Mouse (Mus musculus): ENCODE results near the gene Pvalb. TPM values are rescaled to one million over a fixed set of nuclear protein-coding genes. Genes with fewer than 3 reads are reported as not detected.

The Pvalb gene
- polyA plus RNA-seq, 1 experiment, result not detected

- TF ChIP-seq CTCF (IDR thresholded peaks at IDR 0.05; ENCODE audit: control insufficient read depth, insufficient read depth, insufficient replicate concordance, low read depth, low read length) (no peak), POLR2A (IDR thresholded peaks at IDR 0.05; ENCODE audit: control insufficient read depth, low read depth, low read length) (no peak)
- Histone ChIP-seq H3K27me3 (ENCODE audit: control insufficient read depth, insufficient read depth, low read length) (no peaks in the 10 kb centered on the region), H3K4me1 (ENCODE audit: control insufficient read depth, insufficient read depth, low read length) (no peaks in the 10 kb centered on the region)
Observed at GRCm38 (mm10) chr15:78157330-78157729, 48.9 kb downstream of the Pvalb start.

GRCm38 (mm10) chr15:78155421-78155820 is 50.8 kb downstream of the Pvalb start:
- no peaks in the 10 kb centered on the region for H3K4me1 ChIP-seq (ENCODE audit: control insufficient read depth, insufficient read depth, low read length)
- TF ChIP-seq POLR2A (IDR thresholded peaks at IDR 0.05; ENCODE audit: control insufficient read depth, low read depth, low read length) (no peak), CTCF (IDR thresholded peaks at IDR 0.05; ENCODE audit: control insufficient read depth, insufficient read depth, insufficient replicate concordance, low read depth, low read length) (no peak)
- H3K36me3 ChIP-seq (ENCODE audit: control insufficient read depth, insufficient read depth, low read length), result no peaks in the 10 kb centered on the region
- no peaks in the 10 kb centered on the region for H3K27me3 ChIP-seq (ENCODE audit: control insufficient read depth, insufficient read depth, low read length)
- no peak overlapping the region for H3K27ac ChIP-seq (ENCODE audit: control insufficient read depth, insufficient read depth, low read depth, low read length)
- H3K4me3 ChIP-seq (ENCODE audit: control insufficient read depth, low read depth, low read length), result no peak overlapping the region

More at GRCm38 (mm10) chr15:78157330-78157729, 48.9 kb downstream of the Pvalb start:
- no peak overlapping the region for H3K27ac ChIP-seq (ENCODE audit: control insufficient read depth, insufficient read depth, low read depth, low read length)
- no peak overlapping the region for H3K4me3 ChIP-seq (ENCODE audit: control insufficient read depth, low read depth, low read length)
- no peaks in the 10 kb centered on the region for H3K36me3 ChIP-seq (ENCODE audit: control insufficient read depth, insufficient read depth, low read length)

DNA sequence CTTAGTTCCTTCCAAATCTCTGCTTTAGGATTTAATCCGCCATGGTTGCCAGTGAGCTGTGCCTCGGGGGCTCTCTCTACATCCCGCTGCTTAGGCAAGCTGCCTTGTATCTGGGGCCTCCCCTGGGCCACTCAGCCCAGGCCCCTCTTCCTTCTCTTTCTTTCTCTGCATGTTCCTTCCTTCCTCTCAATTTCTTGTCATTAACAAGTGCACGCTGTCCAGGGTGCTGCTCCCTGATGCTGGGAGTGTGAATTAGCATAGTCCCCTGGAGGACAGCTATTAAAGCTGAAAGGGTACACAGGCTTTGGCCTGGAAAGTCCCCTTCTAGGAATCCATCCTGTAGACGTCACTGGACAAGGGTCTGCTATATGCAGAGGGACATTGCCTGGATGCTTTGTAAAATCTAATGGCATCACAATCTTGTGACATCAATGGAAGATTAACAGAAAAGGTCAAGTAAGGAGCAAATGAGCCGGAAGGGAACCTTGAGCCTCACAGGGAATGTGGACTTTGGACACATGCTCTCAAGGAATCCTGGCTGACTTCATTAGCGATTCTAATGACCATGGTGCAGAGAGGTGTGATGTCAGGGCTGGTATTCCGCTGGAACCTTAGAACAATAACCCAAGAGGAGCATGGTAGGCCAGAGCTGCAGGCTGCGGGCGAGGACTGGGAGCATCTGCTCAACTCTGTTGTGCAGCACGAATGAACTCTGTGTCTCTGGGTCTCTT is 53.0 kb downstream of the Pvalb start:
- H3K27me3 ChIP-seq (ENCODE audit: control insufficient read depth, insufficient read depth, low read length), result no peaks in the 10 kb centered on the region
- no peaks in the 10 kb centered on the region for H3K36me3 ChIP-seq (ENCODE audit: control insufficient read depth, insufficient read depth, low read length)
- no peak overlapping the region for H3K4me3 ChIP-seq (ENCODE audit: control insufficient read depth, low read depth, low read length)
- H3K27ac ChIP-seq (ENCODE audit: control insufficient read depth, insufficient read depth, low read depth, low read length), result no peak overlapping the region
- TF ChIP-seq CTCF (IDR thresholded peaks at IDR 0.05; ENCODE audit: control insufficient read depth, insufficient read depth, insufficient replicate concordance, low read depth, low read length) (no peak), POLR2A (IDR thresholded peaks at IDR 0.05; ENCODE audit: control insufficient read depth, low read depth, low read length) (no peak)
- H3K4me1 ChIP-seq (ENCODE audit: control insufficient read depth, insufficient read depth, low read length), result no peaks in the 10 kb centered on the region

GRCm38 (mm10) chr15:78148565-78148964 is 57.6 kb downstream of the Pvalb start:
- Histone ChIP-seq H3K4me3 (ENCODE audit: control insufficient read depth, low read depth, low read length) (no peak overlapping the region), H3K27ac (ENCODE audit: control insufficient read depth, insufficient read depth, low read depth, low read length) (no peak overlapping the region), H3K27me3 (ENCODE audit: control insufficient read depth, insufficient read depth, low read length) (no peaks in the 10 kb centered on the region), H3K36me3 (ENCODE audit: control insufficient read depth, insufficient read depth, low read length) (no peaks in the 10 kb centered on the region), H3K4me1 (ENCODE audit: control insufficient read depth, insufficient read depth, low read length) (no peaks in the 10 kb centered on the region)
- TF ChIP-seq CTCF (IDR thresholded peaks at IDR 0.05; ENCODE audit: control insufficient read depth, insufficient read depth, insufficient replicate concordance, low read depth, low read length) (no peak), POLR2A (IDR thresholded peaks at IDR 0.05; ENCODE audit: control insufficient read depth, low read depth, low read length) (no peak)

Other genes starting within 250 kb of the Pvalb start
- gene Foxred2, start 249.7 kb downstream of the Pvalb start, polyA plus RNA-seq (2012; rRNA removed), result 1.0 and 4.0 TPM in 2 replicates
- gene Eif3d, start 235.6 kb downstream of the Pvalb start, polyA plus RNA-seq (2012; rRNA removed), result 126 and 139 TPM in 2 replicates
- 0.02 TPM in 1 of 2 replicates, not detected in the other for gene Cacng2, start 86.4 kb downstream of the Pvalb start, polyA plus RNA-seq (2012; rRNA removed)
- 62.2 and 75.4 TPM in 2 replicates for gene Ift27, start 32.3 kb downstream of the Pvalb start, polyA plus RNA-seq (2012; rRNA removed)
- 0.68 and 1.9 TPM in 2 replicates for gene Ncf4, start 38.4 kb upstream of the Pvalb start, polyA plus RNA-seq (2012; rRNA removed)
- 1.9 and 2.1 TPM in 2 replicates for gene Csf2rb2, start 99.3 kb upstream of the Pvalb start, polyA plus RNA-seq (2012; rRNA removed)
- 0.95 and 1.1 TPM in 2 replicates for gene Csf2rb, start 119.4 kb upstream of the Pvalb start, polyA plus RNA-seq (2012; rRNA removed)
- gene Tex33, start 189.5 kb upstream of the Pvalb start, polyA plus RNA-seq (2012; rRNA removed), result 1,340 and 1,395 TPM in 2 replicates
- gene Tst, start 199.5 kb upstream of the Pvalb start, polyA plus RNA-seq (2012; rRNA removed), result 29.8 and 38.6 TPM in 2 replicates
- gene Mpst, start 200.0 kb upstream of the Pvalb start, polyA plus RNA-seq (2012; rRNA removed), result 5.1 and 6.4 TPM in 2 replicates
- 12.2 and 12.3 TPM in 2 replicates for gene Kctd17, start 222.2 kb upstream of the Pvalb start, polyA plus RNA-seq (2012; rRNA removed)

All from testis, adult 2 months (tissue).